Mouse (Mus musculus): ENCODE data around the gene Dok4. TPM values are rescaled to one million over a fixed set of nuclear protein-coding genes. Genes with fewer than 3 reads are reported as not detected.
A peak's percentile ranks its signal among the peaks of the same experiment; 100 is the strongest.

Gene Dok4
- under 1 TPM; 0.17 to 0.36 TPM for polyA plus RNA-seq (2017; shearing (Covaris generic))

DNA sequence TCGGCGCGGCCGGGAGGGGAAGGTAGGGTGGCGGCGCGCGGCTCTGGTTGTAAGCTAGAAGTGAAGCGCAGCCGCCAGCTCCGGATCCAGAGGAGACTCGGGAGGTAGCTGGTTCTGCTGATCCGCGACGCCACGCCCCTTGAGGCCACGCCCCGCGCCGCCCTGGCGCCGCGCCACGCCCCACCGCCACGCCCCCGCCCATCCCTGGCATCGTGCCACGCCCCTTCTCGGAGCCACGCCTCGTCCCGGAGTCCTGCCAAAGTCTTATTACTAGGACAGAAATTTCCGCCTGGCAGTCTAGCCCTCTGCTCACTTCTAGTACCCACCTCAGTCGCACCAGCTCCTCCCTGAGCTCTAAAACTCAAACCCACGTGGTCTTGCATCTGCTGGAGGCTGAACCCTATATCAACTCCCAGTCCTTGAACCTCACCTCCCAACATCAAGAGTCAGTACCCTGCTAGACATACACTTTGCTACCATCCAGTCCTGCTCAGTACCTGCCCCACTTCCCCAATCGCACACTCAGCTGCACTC lies at the start of gene Dok4:
Gene Dok4, minus strand, starts transcription at position 134 of the 534 bp plus-strand sequence.
- ATAC-seq: peak; percentile 75

DNA sequence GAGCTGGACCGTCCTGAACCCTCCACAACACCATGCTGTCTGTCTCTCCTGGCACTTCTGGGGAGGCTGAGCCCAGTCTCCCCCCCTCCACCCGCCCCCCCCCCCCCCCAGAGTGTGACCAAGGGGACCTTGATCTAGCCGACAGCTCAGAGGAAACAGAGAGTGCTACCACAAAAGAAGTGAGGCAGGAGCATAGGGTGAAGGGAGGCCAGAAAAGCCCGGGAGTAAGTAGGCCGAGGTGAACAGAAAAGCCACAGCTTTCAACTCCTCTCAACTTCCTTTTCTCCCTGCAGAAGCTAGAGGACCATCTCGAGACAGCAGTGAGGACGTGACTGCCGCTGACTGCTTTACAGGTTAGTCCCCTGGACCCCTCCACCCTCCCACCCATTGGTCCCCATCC lies 47.3 kb upstream of the Dok4 start, which contains the start of gene Adgrg5:
Gene Adgrg5, plus strand, starts transcription at position 290 of the 400 bp plus-strand sequence.
- no peak for ATAC-seq

GRCm38 (mm10) chr8:94922602-94923001 lies 46.5 kb upstream of the Dok4 start:
- ATAC-seq: no peak

GRCm38 (mm10) chr8:94922176-94922575 lies 46.0 kb upstream of the Dok4 start:
- no peak for ATAC-seq

- ATAC-seq: peak; percentile 48
Measured at GRCm38 (mm10) chr8:94919256-94919655, 43.1 kb upstream of the Dok4 start.

- no peak for ATAC-seq
Measured at GRCm38 (mm10) chr8:94917851-94918495, 41.8 kb upstream of the Dok4 start, which contains the start of gene Ccdc102a. Ccdc102a (minus strand) TSS chr8:94918098.

- ATAC-seq: peak; percentile 55
Measured at GRCm38 (mm10) chr8:94917352-94917751, 41.2 kb upstream of the Dok4 start.

GRCm38 (mm10) chr8:94916960-94917324 lies 40.8 kb upstream of the Dok4 start:
- no peak for ATAC-seq

GRCm38 (mm10) chr8:94916311-94916959 lies 40.3 kb upstream of the Dok4 start:
- ATAC-seq: no peak

GRCm38 (mm10) chr8:94914701-94915101 lies 38.6 kb upstream of the Dok4 start:
- no peak for ATAC-seq

DNA sequence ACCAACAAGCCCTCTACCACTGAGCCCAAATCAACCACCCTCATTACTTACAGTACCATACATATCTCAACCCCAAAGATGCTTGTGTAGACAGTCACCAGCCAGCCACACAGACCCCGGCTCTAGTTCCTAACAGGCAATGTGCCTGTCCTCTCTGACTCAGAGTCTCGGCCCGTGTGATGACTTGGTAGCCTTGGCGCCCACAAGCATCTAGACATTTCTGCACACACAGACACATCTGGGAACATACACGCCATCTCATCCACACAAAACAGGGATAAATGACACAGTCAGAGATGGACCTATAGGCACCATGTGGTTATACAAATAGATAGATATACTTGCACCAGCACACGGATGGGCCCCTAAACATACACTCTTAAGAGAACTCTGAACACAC lies 38.1 kb upstream of the Dok4 start:
- no peak for ATAC-seq

DNA sequence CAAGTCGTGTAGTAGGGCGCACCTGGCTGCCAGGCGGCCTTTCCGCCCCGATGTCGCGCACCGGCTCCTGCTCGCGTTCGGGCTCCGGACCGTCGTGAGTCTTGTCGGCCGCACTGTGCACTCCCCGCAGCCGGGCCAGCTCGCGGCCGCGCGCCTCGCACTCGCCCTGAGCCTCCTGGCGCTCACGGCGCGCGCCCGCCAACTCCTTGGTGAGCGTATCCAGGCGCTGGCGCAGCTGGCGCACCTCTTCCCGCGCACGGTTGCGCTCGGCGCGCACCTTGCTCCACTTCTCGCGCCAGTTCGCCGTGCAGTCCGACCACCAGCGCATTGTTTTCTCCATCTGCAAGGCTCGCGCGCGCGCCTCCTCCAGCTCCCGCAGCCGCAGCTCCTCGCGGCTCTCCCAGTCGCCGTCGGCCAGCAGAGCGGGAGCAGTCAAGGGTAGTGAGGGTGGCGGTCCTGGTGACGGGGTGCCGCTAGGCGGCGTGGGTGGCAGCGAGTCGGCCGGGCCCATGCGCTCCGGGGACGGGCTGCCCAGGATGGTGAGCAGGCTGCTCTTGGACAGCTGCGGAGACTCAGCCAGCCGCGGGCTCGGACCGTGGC lies 37.0 kb upstream of the Dok4 start:
- no peak for ATAC-seq

- peak; percentile 78 for ATAC-seq
Measured at GRCm38 (mm10) chr8:94908847-94909246, 32.7 kb upstream of the Dok4 start.

GRCm38 (mm10) chr8:94907591-94908300 lies 31.6 kb upstream of the Dok4 start:
- ATAC-seq: no peak

GRCm38 (mm10) chr8:94904450-94905175 lies 28.5 kb upstream of the Dok4 start:
- no peak for ATAC-seq

DNA sequence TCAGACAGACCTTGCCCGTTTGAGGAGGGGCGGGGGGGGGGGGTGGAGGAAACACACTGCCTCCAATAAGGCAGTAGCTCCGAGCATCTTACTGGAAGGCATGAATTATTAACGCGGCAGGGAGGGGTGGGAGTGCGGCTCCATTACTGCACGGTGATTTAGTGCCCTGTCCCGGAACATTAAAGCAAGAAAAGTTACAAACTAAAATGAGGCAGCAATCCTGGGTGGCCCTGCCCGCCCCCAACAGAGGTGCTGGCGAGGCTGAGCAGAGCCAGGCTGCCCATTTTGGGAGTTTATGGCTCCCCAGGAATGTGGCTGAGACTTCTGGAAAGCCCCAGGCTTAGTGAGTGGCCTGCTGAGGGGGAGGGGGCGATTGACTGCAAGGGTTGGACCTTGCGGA lies 27.6 kb upstream of the Dok4 start:
- no peak for ATAC-seq

- no peak for ATAC-seq
Measured at GRCm38 (mm10) chr8:94901031-94901430, 24.9 kb upstream of the Dok4 start.

- ATAC-seq: no peak
Measured at GRCm38 (mm10) chr8:94900617-94901016, 24.5 kb upstream of the Dok4 start.

DNA sequence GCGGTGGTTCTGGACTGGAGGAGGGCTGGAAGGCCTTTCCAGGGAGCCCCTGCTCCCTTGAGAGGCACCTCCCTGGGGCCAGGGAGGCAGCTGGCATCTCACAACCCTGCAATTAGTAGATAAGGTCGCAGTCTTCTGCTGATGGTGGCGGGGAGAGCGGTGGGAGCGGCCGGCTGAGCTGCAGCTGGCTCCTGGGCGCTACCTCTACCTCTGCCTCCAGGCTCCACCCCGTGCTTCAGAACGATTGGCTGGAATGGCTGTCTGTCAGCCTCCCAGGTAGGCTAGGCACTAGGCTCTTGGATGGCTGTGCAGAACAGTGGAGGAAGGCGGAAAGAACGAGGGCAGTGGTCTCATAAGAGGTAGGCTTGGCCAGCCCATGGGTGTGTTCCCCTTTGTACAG lies 23.1 kb upstream of the Dok4 start:
- ATAC-seq: no peak

- no peak for ATAC-seq
Measured at GRCm38 (mm10) chr8:94892917-94893316, 16.8 kb upstream of the Dok4 start.

DNA sequence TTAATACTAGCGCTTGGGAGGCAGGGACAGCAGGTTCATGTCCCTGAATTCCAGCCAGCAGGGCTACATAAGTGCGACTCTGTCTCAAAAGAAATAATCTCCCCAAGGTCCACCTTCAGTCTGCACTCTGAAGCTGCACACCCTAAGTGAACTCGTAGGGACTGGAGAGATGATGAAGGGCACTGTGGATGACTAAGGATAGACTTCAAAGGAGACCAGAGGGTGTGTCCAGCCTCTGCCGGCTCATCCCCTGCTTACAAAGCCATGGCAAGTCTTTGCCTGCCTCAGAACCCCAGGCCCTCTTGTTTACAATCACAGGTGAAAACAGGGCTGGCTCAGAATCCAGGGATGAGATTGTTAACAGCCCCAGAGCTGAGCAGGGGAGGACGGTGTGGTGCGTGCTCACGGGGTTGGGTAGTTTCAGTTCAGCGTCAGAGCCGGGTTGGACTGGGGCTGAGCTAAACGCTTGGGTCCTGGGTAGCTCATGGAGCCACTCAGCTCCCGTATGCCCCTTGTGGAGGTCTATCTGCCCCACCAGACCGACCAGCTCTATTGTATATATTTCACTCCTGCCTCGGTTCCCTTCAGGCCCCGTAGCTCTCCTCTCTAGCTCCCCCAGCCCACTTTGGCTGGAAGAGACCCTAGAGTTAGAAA lies 12.4 kb upstream of the Dok4 start:
- no peak for ATAC-seq

GRCm38 (mm10) chr8:94880742-94881141 lies 4.6 kb upstream of the Dok4 start:
- ATAC-seq: no peak
